Mouse (Mus musculus) telencephalon, adult 2 months (tissue): ENCODE measurements around the gene Mark1.

ENCODE experiments used
- DNase-seq: peaks from one replicate; pipeline ENCODE4 v3.0.0-alpha.2; 2011; ENCODE audit warnings: low read depth, low spot score

Gene Mark1

DNA sequence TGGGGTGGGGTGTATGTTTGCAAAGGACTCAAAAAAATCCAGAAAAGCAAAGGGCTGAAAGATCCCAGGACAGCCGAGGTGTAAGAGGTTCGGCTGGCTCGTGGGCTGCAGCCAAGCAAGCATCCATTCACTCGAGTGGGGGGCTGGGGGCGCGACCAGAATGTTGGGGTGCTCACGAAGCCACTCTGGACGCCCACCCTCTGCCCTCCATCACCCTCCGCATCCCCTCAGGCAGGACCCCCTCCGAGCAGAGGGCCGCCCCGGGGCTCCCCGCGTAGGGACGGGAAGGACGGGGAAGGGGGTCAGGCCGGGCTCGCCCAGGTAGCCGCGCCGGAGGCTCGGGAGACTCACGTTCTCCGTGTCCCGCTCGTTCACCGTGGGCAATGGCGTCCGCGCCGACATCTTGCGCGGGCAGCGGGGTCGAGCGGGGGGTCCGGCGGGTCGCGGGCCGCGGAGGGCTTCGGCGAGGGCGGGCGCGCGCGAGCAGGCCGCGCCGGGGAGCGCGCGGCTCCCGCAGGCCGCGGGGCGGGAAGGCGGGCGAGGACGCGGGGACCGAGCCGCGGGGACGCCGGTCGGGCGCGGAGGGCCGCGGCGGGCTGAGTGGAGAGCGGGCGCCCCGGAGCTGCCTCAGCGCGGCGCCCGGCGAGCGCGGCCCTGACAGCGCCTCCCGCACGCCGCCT lies at the start of gene Mark1:
Gene Mark1 (minus strand): TSS at position 500 of the 680 bp plus-strand sequence.
- DNase-seq = no peak

DNA sequence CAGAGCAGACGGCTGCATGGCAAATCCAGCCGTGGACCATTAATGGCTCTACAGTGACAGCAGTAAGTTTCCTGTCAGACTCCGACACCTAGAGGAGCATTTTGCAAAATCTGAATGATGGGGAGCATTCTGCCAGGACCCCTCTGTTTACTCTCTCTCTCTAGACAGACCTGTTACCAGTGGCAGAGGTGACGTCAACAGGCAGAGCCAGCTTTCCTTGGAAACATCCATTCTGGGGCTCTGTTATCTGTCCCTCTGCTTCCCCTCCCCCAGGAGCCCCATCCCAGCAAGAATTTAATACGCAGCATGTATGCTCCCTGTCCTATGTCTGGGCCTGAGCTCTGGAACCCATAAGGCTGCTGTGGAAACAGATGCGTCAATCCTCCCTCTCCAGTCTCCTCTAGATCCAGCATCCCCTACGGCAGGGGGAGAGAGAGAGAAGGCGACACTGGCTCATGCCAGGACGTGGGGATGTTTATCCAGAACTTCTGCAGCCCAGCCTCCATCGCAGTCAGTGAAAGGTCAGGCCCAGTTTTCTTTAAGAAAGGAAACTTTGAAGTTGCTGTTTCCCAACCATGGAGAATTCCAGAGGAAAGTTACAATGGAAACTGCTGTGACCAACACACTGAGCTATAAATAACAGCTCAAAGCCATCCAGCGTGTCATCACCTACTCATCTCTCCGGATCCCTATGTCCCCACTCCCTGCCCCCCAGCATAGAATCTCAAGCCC lies 48.3 kb upstream of the Mark1 start:
- no peak for DNase-seq

DNA sequence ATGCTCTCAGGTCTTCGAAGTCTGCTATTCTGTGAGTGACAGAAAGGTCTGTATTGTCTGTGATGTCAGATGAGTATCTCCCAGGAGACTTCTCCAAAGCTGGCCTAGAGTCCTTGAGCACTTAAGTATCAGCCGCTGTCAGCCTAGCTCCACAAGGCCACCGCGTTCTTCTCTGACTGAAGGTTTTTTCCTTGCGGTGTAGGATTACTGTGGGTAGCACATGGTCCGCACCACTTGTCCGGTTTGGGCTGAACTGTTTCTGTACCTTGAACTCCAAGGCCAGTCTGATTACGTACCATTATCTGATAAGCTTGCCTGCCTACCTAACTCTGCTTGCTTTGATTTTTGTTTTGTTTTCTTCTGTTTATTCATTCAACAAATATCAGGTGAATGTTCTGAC lies 47.1 kb upstream of the Mark1 start:
- no peak for DNase-seq

DNA sequence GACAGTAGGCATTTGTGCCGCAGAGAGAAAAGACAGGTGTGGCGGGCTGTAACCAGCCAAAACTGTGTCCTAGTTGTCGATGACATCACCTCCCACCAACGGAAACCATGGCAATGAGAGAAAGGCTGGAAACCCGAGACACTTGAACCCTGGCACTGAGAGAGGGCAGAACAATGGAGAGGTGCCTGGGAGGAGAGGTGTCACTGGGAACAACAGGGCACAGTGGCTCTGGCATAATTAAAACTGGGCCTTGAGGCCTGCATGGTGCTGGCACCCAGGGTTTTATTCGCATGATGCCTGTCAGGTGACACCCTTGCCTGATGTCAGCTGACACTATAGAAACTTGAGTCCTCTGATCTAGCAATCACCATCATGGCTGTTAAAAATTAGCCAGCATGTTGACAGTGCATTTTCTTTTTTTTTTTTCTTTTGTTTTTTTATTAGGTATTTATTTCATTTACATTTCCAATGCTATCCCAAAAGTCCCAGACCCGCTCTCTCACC lies 38.9 kb upstream of the Mark1 start:
- no peak for DNase-seq

DNA sequence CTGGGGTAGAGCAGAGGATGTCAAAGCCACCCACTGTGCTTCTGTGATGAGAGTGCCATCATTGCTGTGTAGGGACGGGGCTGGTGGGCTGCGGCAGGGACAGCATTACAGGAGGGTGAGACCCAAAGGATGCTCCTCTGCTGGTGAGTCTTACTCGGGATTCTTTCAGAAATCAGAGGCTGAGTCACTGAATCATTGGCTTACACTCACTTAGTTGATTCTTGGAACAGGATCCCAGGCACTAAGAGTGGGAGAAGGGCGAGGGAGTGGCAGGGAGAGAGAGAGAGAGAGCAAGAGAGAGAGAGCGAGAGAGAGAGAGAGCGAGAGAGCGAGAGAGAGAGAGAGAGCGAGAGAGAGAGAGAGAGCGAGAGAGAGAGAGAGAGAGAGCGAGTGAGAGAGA lies 31.2 kb upstream of the Mark1 start:
- DNase-seq = no peak

DNA sequence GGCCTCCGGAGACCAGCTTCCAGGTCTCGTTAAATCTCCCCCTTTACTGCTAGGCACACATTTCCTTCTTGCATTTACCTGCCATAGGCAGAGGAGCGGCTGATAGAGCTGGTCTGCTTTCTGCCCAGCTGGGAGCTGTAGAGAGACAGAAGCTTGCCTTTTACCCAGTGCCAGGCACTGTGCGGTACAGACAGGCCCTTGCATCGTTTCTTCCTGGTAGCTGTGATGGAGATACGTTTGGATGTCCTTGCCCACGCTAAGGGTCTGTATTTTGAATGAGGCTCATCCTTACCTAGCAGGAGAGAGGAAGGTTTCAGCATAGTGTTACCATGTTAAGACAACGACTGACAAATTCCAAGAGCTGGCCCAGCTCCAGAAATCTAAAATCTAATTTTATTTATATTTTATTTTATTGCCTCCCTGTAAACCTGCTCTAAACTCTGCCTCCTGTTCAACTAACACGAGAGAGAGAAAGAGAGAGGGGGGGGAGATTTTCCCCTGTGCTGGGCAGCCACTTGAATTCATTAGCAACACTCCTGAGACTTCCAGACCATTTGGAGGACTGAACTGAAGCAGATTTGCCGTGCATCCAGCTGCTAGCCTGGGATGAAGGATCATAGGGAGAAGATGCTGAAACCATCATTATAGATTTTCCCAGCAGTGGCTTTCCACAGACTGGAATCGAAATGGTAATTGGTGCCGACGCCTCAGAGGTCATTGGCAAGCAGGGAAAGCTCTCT lies 21.2 kb upstream of the Mark1 start:
- no peak for DNase-seq

DNA sequence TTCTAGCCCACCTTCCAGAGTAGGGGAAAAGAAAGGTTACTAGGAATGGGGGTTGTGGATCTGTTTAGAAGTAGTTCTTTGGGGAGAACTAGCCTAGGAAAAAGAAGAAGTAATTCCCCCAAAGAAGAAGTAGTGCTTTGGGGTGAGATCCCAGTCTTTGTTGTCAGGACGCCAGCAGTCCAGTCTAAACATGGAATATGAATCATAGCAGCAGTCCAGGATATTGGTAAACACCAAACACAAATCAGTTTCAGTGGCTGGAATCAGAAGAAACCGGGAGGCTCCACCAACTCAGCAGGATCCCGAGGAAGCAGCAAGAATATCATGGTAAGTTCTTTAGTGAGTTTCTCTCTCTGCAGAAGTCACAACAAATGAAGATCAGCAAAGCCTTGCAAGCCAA lies 13.2 kb upstream of the Mark1 start:
- DNase-seq = no peak

GRCm38 (mm10) chr1:185007066-185007465 lies 7.7 kb upstream of the Mark1 start:
- DNase-seq = no peak

DNA sequence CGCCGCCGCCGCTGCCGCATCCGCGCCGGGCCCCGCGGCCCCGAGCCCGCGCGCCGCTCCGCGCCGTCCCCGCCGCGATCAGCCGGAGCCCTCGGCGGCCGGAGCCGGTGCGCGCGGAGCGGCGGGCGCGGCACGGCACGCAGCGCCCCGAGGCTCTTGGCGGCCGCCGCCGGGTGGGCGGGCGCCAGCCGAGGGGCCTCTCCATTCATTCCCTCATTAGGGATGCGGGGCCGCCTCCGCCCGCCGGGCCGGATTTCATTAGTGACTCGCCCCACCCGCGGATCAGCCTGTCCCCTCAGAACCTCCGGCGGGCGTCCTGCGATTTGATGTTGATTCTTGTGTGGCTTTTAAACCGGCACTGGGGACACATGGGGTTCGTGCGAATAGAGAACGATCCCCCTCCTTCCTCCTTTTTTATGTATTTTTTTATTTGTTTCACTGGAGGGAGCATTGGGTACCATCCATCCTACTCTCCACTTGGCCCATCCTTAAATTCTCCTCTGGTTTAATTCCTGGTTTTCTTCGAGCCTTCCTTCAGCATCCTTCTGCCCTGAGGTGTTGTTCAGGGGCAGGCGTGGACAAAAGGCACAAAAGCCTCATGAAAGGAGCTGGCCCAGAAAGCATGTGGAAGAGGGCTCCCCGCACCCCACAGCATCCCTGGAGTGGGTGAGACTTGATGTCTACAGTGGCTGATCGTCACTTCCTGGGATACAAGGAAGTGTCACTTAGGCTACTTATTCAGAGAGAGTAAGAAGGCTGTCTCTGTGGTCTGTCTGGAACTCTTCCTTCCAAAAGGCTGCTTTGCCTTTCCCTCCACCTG lies 620 bp upstream of the Mark1 start:
- DNase-seq = peak; percentile 61

- no peak for DNase-seq
These were observed 739 bp downstream of the Mark1 start for GRCm38 (mm10) chr1:184998631-184999030.

GRCm38 (mm10) chr1:184998161-184998560 lies 1.2 kb downstream of the Mark1 start:
- no peak for DNase-seq

DNA sequence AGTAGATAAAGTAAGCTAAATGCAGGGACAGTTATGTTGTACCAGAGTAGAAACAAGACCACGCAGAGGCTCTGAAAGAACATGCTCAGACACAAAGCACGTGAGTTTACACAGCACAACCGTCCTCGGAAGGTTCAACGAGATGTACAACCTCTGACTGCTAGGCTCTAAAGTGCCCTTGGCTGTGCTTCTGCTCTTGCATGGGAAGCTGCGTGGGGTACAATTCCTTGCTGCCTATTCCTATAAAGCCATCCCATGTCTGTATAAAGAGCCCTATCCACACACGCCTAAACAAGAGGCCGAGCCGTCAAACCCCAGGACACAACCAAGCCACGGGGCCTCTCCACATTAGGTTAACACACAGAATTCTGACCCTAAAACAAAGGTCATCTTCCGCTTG lies 1.9 kb downstream of the Mark1 start:
- DNase-seq = no peak

DNA sequence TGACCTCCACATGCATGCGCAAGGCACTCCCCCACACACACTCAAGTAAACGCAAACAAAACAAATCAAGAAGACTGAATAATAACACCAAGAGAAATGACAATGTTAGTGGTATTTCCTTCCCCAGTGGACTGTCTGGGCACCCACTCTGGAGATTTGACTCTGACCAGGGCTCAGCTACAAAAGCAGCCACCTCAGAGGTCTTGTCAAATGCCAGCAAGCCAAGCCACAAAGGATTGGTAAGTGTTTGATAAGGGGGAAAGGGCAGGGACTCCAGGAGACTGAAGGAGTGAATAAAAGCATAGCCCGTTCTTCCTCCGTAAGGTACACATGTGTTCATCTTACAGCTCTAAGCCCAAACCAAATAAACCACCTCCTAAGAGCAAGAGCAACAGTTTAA lies 4.0 kb downstream of the Mark1 start:
- no peak for DNase-seq

GRCm38 (mm10) chr1:184991191-184991590 lies 8.2 kb downstream of the Mark1 start:
- no peak for DNase-seq

GRCm38 (mm10) chr1:184986748-184987147 lies 12.6 kb downstream of the Mark1 start:
- DNase-seq = no peak

GRCm38 (mm10) chr1:184984723-184985122 lies 14.6 kb downstream of the Mark1 start:
- DNase-seq = no peak

- DNase-seq = no peak
These were observed 15.6 kb downstream of the Mark1 start for GRCm38 (mm10) chr1:184983751-184984150.

DNA sequence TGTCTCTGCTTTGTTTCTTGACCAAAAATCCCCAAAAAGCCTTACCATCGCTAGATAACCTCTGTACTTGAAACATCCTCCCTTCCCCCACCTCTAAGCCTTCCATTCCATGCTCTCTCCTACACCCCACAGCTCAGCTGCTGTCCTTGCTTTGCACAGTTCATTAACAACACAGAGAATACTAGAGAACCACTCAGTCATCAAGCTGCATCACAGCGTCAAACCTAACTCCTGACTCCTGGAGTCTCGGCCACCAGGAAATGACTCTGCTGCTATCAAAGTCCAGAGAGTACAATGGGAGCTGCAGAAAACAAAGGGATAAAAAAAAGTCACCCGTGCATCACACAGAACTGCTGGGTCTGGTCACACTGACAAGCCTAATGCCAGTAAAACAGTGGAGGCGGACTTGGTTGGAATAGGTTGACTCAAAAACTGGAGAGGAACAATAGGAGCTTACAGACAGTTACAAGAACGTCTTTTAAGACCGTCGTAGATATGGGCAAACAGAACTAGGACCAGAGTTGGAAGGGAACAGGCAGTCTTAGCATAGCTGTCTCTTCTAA lies 27.1 kb downstream of the Mark1 start:
- DNase-seq = no peak

GRCm38 (mm10) chr1:184969374-184969773 lies 30.0 kb downstream of the Mark1 start:
- peak; percentile 77 for DNase-seq

- no peak for DNase-seq
These were observed 33.5 kb downstream of the Mark1 start for GRCm38 (mm10) chr1:184965682-184966360.
